Mouse (Mus musculus): ENCODE measurements around the gene Acot8. TPM values are rescaled to one million over a fixed set of nuclear protein-coding genes. Genes with fewer than 3 reads are reported as not detected.

Gene Acot8
- total and polyA plus RNA-seq, 2 experiments from 2014 or later: 20.2 to 39.5 TPM

- H3K9ac ChIP-seq (replicated peaks; ENCODE audit: low read length): no peak overlapping the region
- 79% methylated on average over 7 of the region's 7 CpGs for WGBS
- no peak for TF ChIP-seq CTCF (IDR thresholded peaks at IDR 0.05; ENCODE audit: low read depth)
These were observed 25.9 kb downstream of the Acot8 start for GRCm38 (mm10) chr2:164778809-164779208.

GRCm38 (mm10) chr2:164778015-164778287, 26.7 kb downstream of the Acot8 start:
- Histone ChIP-seq H3K36me3 (ENCODE audit: insufficient read depth, low read length) (no peaks in the 10 kb centered on the region), H3K9ac (replicated peaks; ENCODE audit: low read length) (no peak overlapping the region), H3K4me1 (ENCODE audit: insufficient read depth, low read length) (no peaks in the 10 kb centered on the region), H3K4me3 (ENCODE audit: low read length) (no peak overlapping the region), H3K9me3 (ENCODE audit: low read length) (no peaks in the 10 kb centered on the region), H3K27ac (no peak overlapping the region), H3K4me2 (ENCODE audit: low read depth, low read length) (no peak overlapping the region), H3K27me3 (ENCODE audit: insufficient read depth, low read length) (no peaks in the 10 kb centered on the region)
- whole genome bisulfite sequencing: 91% methylated on average over 11 of the region's 11 CpGs
- no peak for DNase-seq (ENCODE audit: low spot score)
- TF ChIP-seq CTCF (IDR thresholded peaks at IDR 0.05; ENCODE audit: low read depth): no peak
- no peak for ATAC-seq

More at GRCm38 (mm10) chr2:164778809-164779208, 25.9 kb downstream of the Acot8 start:
- H3K27ac ChIP-seq: no peak overlapping the region
- H3K4me2 ChIP-seq (ENCODE audit: low read depth, low read length): no peak overlapping the region
- no peaks in the 10 kb centered on the region for H3K36me3 ChIP-seq (ENCODE audit: insufficient read depth, low read length)
- no peaks in the 10 kb centered on the region for H3K27me3 ChIP-seq (ENCODE audit: insufficient read depth, low read length)
- DNase-seq (ENCODE audit: low spot score) (no peak), ATAC-seq (no peak)
- H3K4me1 ChIP-seq (ENCODE audit: insufficient read depth, low read length): no peaks in the 10 kb centered on the region
- no peaks in the 10 kb centered on the region for H3K9me3 ChIP-seq (ENCODE audit: low read length)
- no peak overlapping the region for H3K4me3 ChIP-seq (ENCODE audit: low read length)

GRCm38 (mm10) chr2:164777246-164778014, 27.3 kb downstream of the Acot8 start:
- H3K9me3 ChIP-seq (ENCODE audit: low read length): no peaks in the 10 kb centered on the region
- DNase-seq (ENCODE audit: low spot score) (no peak), ATAC-seq (no peak)
- H3K4me1 ChIP-seq (ENCODE audit: insufficient read depth, low read length): no peaks in the 10 kb centered on the region
- H3K4me3 ChIP-seq (ENCODE audit: low read length): no peak overlapping the region
- no peak for TF ChIP-seq CTCF (IDR thresholded peaks at IDR 0.05; ENCODE audit: low read depth)
- H3K9ac ChIP-seq (replicated peaks; ENCODE audit: low read length): no peak overlapping the region
- no peaks in the 10 kb centered on the region for H3K36me3 ChIP-seq (ENCODE audit: insufficient read depth, low read length)
- H3K27me3 ChIP-seq (ENCODE audit: insufficient read depth, low read length): no peaks in the 10 kb centered on the region
- 84% methylated on average over 30 of the region's 30 CpGs for WGBS
- no peak overlapping the region for H3K4me2 ChIP-seq (ENCODE audit: low read depth, low read length)
- no peak overlapping the region for H3K27ac ChIP-seq

- ATAC-seq: no peak
- H3K9ac ChIP-seq (replicated peaks; ENCODE audit: low read length): no peak overlapping the region
These were observed 27.9 kb downstream of the Acot8 start for GRCm38 (mm10) chr2:164776801-164777200.

GRCm38 (mm10) chr2:164776130-164776529, 28.6 kb downstream of the Acot8 start:
- Histone ChIP-seq H3K9ac (replicated peaks; ENCODE audit: low read length) (no peak overlapping the region), H3K36me3 (ENCODE audit: insufficient read depth, low read length) (no peaks in the 10 kb centered on the region), H3K27ac (no peak overlapping the region), H3K27me3 (ENCODE audit: insufficient read depth, low read length) (no peaks in the 10 kb centered on the region), H3K9me3 (ENCODE audit: low read length) (no peaks in the 10 kb centered on the region), H3K4me2 (ENCODE audit: low read depth, low read length) (no peak overlapping the region), H3K4me1 (ENCODE audit: insufficient read depth, low read length) (no peaks in the 10 kb centered on the region), H3K4me3 (ENCODE audit: low read length) (no peak overlapping the region)
- no peak for DNase-seq (ENCODE audit: low spot score)
- no peak for TF ChIP-seq CTCF (IDR thresholded peaks at IDR 0.05; ENCODE audit: low read depth)
- ATAC-seq: no peak
- 89% methylated on average over 6 of the region's 6 CpGs for WGBS

More at GRCm38 (mm10) chr2:164776801-164777200, 27.9 kb downstream of the Acot8 start:
- Histone ChIP-seq H3K4me3 (ENCODE audit: low read length) (no peak overlapping the region), H3K4me1 (ENCODE audit: insufficient read depth, low read length) (no peaks in the 10 kb centered on the region), H3K27ac (no peak overlapping the region), H3K4me2 (ENCODE audit: low read depth, low read length) (no peak overlapping the region), H3K27me3 (ENCODE audit: insufficient read depth, low read length) (no peaks in the 10 kb centered on the region), H3K9me3 (ENCODE audit: low read length) (no peaks in the 10 kb centered on the region), H3K36me3 (ENCODE audit: insufficient read depth, low read length) (no peaks in the 10 kb centered on the region)
- no peak for TF ChIP-seq CTCF (IDR thresholded peaks at IDR 0.05; ENCODE audit: low read depth)
- WGBS: 77% methylated on average over 17 of the region's 17 CpGs
- DNase-seq (ENCODE audit: low spot score): no peak

- no peak overlapping the region for H3K4me2 ChIP-seq (ENCODE audit: low read depth, low read length)
- WGBS: 86% methylated on average over 5 of the region's 5 CpGs
- ATAC-seq: no peak
These were observed 30.7 kb downstream of the Acot8 start for GRCm38 (mm10) chr2:164773989-164774364.

GRCm38 (mm10) chr2:164773229-164773988, 31.3 kb downstream of the Acot8 start:
- H3K36me3 ChIP-seq (ENCODE audit: insufficient read depth, low read length): no peaks in the 10 kb centered on the region
- no peak overlapping the region for H3K27ac ChIP-seq
- WGBS: 79% methylated on average over 14 of the region's 14 CpGs
- DNase-seq (ENCODE audit: low spot score): no peak
- no peaks in the 10 kb centered on the region for H3K27me3 ChIP-seq (ENCODE audit: insufficient read depth, low read length)
- no peak overlapping the region for H3K4me3 ChIP-seq (ENCODE audit: low read length)
- H3K4me1 ChIP-seq (ENCODE audit: insufficient read depth, low read length): peaks cover 9% of the 10 kb centered on the region
- TF ChIP-seq CTCF (IDR thresholded peaks at IDR 0.05; ENCODE audit: low read depth): no peak
- H3K9ac ChIP-seq (replicated peaks; ENCODE audit: low read length): no peak overlapping the region
- no peak for ATAC-seq
- H3K9me3 ChIP-seq (ENCODE audit: low read length): no peaks in the 10 kb centered on the region
- no peak overlapping the region for H3K4me2 ChIP-seq (ENCODE audit: low read depth, low read length)

More at GRCm38 (mm10) chr2:164773989-164774364, 30.7 kb downstream of the Acot8 start:
- H3K36me3 ChIP-seq (ENCODE audit: insufficient read depth, low read length): no peaks in the 10 kb centered on the region
- H3K9ac ChIP-seq (replicated peaks; ENCODE audit: low read length): no peak overlapping the region
- H3K27ac ChIP-seq: no peak overlapping the region
- DNase-seq (ENCODE audit: low spot score): no peak
- H3K4me1 ChIP-seq (ENCODE audit: insufficient read depth, low read length): peaks cover 9% of the 10 kb centered on the region
- no peaks in the 10 kb centered on the region for H3K9me3 ChIP-seq (ENCODE audit: low read length)
- TF ChIP-seq CTCF (IDR thresholded peaks at IDR 0.05; ENCODE audit: low read depth): no peak
- no peak overlapping the region for H3K4me3 ChIP-seq (ENCODE audit: low read length)
- no peaks in the 10 kb centered on the region for H3K27me3 ChIP-seq (ENCODE audit: insufficient read depth, low read length)

Measured in hindbrain, postnatal 0 days (tissue).